Mouse (Mus musculus): ENCODE data around the gene Kif15. TPM values are rescaled to one million over a fixed set of nuclear protein-coding genes. Genes with fewer than 3 reads are reported as not detected.

Gene Kif15
- total and polyA plus RNA-seq, 2 experiments from 2014 or later = 13.8 to 30.0 TPM

DNA sequence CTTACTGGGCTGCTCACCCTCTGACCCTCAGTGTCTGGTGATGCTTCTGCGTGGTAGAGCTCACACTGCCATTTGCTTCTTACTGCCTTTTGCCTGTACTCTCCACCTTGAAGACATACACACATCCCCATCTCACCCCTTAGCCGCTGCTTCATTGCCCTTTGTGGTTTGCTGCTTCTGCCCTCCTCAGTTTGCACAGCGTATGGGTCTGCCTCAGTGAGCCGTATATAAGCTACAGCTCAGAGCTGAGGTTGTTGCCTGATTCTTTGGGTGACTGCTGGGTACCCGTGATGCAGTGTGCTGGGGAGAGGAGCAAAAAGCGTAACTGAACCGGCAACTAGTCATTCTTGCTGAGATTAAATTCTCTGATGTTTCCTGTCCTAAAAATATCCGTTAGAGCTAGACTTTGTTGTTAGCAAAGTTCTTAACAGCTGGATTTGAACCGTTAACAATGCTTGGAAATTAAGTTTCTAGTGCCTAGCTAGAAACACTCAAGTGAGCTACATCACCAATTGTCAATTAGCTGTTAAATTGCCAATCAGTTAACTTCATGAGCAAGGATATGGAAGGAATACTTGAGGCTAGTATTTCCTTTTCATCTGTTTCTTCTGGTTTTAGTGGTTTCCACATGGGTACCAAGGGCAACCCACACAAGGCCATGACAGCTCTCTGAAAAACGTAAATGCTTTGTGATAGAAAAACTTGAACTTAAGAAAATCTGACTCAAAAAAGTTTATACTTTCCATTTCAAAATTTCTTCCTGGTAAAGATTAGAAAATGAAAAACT is 47.8 kb downstream of the Kif15 start:
- H3K4me2 ChIP-seq (ENCODE audit: low read depth, low read length) = no peak overlapping the region
- ATAC-seq (no peak), DNase-seq (ENCODE audit: low spot score) (no peak)
- H3K27ac ChIP-seq = no peak overlapping the region
- H3K4me1 ChIP-seq (ENCODE audit: insufficient read depth, low read length) = no peaks in the 10 kb centered on the region
- 93% methylated on average over 10 of the region's 10 CpGs for WGBS
- TF ChIP-seq CTCF (IDR thresholded peaks at IDR 0.05; ENCODE audit: low read depth) = no peak
- H3K4me3 ChIP-seq (ENCODE audit: low read length) = no peak overlapping the region
- no peaks in the 10 kb centered on the region for H3K36me3 ChIP-seq (ENCODE audit: insufficient read depth, low read length)
- H3K27me3 ChIP-seq (ENCODE audit: insufficient read depth, low read length) = no peaks in the 10 kb centered on the region
- H3K9me3 ChIP-seq (ENCODE audit: low read length) = no peaks in the 10 kb centered on the region
- H3K9ac ChIP-seq (replicated peaks; ENCODE audit: low read length) = no peak overlapping the region

DNA sequence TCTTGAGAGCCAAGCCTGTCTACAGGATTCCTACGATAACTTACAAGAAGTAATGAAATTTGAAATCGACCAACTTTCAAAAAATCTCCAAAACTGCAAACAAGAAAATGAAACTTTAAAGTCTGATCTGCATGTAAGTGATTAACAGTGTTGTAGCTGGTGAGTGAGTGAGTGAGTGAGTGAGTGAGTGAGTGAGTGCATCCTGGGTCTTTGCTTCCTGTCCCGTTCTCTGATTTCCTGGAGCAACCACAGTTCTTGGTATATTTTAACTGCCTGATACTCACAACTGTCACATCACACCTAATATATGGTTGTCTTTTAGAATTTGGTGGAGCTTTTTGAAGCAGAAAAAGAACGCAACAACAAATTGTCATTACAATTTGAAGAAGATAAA is 48.3 kb downstream of the Kif15 start:
- Histone ChIP-seq H3K27ac (no peak overlapping the region), H3K36me3 (ENCODE audit: insufficient read depth, low read length) (no peaks in the 10 kb centered on the region), H3K9ac (replicated peaks; ENCODE audit: low read length) (no peak overlapping the region), H3K9me3 (ENCODE audit: low read length) (no peaks in the 10 kb centered on the region), H3K4me1 (ENCODE audit: insufficient read depth, low read length) (no peaks in the 10 kb centered on the region), H3K27me3 (ENCODE audit: insufficient read depth, low read length) (no peaks in the 10 kb centered on the region), H3K4me2 (ENCODE audit: low read depth, low read length) (no peak overlapping the region), H3K4me3 (ENCODE audit: low read length) (no peak overlapping the region)
- DNase-seq (ENCODE audit: low spot score) = no peak
- no peak for TF ChIP-seq CTCF (IDR thresholded peaks at IDR 0.05; ENCODE audit: low read depth)
- WGBS = 98% methylated on average over 4 of the region's 4 CpGs
- no peak for ATAC-seq

DNA sequence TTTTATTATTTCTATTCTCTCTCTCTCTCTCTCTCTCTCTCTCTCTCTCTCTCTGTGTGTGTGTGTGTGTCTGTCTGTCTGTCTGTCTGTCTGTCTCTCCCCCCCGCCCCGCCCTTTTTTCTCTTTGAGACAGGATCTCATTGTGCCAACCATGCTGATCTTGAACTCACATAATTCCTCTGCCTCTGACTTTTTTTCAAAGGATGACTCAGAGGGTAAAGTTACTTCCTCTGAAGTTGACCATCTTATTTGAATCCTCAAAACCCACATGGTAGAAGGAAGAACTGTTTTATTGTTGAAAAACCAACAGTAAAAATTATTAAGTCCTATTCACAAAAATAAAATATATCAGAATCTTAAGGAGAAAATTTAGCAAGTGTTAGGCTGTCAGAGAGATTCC is 53.9 kb downstream of the Kif15 start:
- H3K4me1 ChIP-seq (ENCODE audit: insufficient read depth, low read length) = no peaks in the 10 kb centered on the region
- ATAC-seq (no peak), DNase-seq (ENCODE audit: low spot score) (no peak)
- H3K27me3 ChIP-seq (ENCODE audit: insufficient read depth, low read length) = no peaks in the 10 kb centered on the region
- WGBS = 100% methylated on average over 2 of the region's 2 CpGs
- no peak for TF ChIP-seq CTCF (IDR thresholded peaks at IDR 0.05; ENCODE audit: low read depth)
- H3K4me2 ChIP-seq (ENCODE audit: low read depth, low read length) = no peak overlapping the region
- no peaks in the 10 kb centered on the region; the same call in 1 of the 2 replicates for H3K36me3 ChIP-seq (ENCODE audit: insufficient read depth, low read length)
- H3K9ac ChIP-seq (replicated peaks; ENCODE audit: low read length) = no peak overlapping the region
- no peaks in the 10 kb centered on the region for H3K9me3 ChIP-seq (ENCODE audit: low read length)
- no peak overlapping the region for H3K27ac ChIP-seq
- H3K4me3 ChIP-seq (ENCODE audit: low read length) = no peak overlapping the region

DNA sequence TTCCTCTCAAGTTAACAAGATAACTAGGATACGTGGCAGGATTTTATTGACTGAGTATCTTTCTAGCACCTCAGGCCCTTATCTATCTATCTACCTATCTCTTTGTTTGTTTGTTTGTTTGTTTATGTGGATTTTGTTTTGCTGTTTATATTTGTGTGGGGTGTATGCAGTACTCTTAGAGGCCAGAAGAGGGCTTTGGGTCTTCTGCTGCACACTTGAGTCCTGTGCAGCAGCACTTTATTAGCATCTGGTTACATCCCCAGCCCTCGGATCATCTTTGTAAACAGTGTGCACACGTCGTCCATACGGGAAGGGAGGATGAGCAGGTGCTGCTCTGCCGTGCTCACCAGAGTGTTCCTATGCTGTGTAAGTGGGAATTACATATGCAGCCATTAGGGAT is 55.2 kb downstream of the Kif15 start:
- WGBS = 70% methylated on average over 6 of the region's 6 CpGs

DNA sequence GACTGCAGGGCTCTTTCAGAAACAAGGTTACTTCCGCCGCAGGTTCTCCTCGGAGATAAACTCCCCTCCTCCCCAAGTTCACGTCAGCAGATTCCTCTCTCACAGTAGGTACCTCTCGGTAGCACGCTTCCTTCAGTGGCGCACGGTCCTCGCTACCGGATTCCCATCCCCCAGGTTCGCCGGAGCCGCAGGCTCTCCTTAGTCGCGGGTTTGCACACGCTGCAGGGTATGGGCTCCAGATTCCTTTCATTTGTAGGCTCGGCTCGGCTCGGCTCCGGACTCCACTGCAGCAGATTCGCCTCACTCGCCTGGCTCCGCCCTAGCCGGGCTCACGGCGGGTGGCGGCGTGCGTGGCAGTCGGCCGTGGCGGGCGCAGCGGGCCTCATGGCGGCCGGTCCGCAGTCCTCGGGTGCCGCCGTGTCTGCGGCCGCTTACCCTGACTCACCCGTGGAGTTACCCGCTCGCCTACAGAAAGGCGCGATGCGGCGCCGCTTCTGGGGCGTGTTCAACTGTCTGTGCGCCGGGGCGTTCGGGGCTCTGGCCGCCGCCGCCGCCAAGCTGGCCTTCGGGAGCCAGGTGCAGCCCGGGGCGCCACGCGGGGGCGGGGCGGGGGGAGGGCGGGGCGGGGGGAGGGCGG is 70.3 kb downstream of the Kif15 start, which contains the start of gene Tmem42:
TSS of gene Tmem42 (plus strand) at position 332 of the 637 bp plus-strand sequence.
- TF ChIP-seq CTCF (IDR thresholded peaks at IDR 0.05; ENCODE audit: low read depth) = no peak
- DNase-seq (ENCODE audit: low spot score) = peak; percentile 90
- Histone ChIP-seq H3K36me3 (ENCODE audit: insufficient read depth, low read length) (no peaks in the 10 kb centered on the region), H3K9ac (replicated peaks; ENCODE audit: low read length) (peak within 1 kb of the TSS; percentile 79), H3K4me3 (ENCODE audit: low read length) (peak within 1 kb of the TSS; percentile 77), H3K27ac (peak within 1 kb of the TSS; percentile 85), H3K4me2 (ENCODE audit: low read depth, low read length) (peak within 1 kb of the TSS; percentile 87), H3K27me3 (ENCODE audit: insufficient read depth, low read length) (no peaks in the 10 kb centered on the region), H3K4me1 (ENCODE audit: insufficient read depth, low read length) (peaks cover 6% of the 10 kb centered on the region), H3K9me3 (ENCODE audit: low read length) (no peaks in the 10 kb centered on the region)
- ATAC-seq = peak; percentile 96
- WGBS = under 1% methylated on average over 46 of the region's 69 CpGs

More for the DNA sequence above, 55.2 kb downstream of the Kif15 start:
- no peak overlapping the region for H3K27ac ChIP-seq
- H3K9ac ChIP-seq (replicated peaks; ENCODE audit: low read length) = no peak overlapping the region
- no peaks in the 10 kb centered on the region for H3K27me3 ChIP-seq (ENCODE audit: insufficient read depth, low read length)
- no peak overlapping the region for H3K4me3 ChIP-seq (ENCODE audit: low read length)
- no peaks in the 10 kb centered on the region; the same call in 1 of the 2 replicates for H3K36me3 ChIP-seq (ENCODE audit: insufficient read depth, low read length)
- peak; percentile 23 for DNase-seq (ENCODE audit: low spot score)
- no peak overlapping the region for H3K4me2 ChIP-seq (ENCODE audit: low read depth, low read length)
- no peaks in the 10 kb centered on the region for H3K9me3 ChIP-seq (ENCODE audit: low read length)
- peak; percentile 67 for TF ChIP-seq CTCF (IDR thresholded peaks at IDR 0.05; ENCODE audit: low read depth)
- no peak for ATAC-seq
- H3K4me1 ChIP-seq (ENCODE audit: insufficient read depth, low read length) = no peaks in the 10 kb centered on the region

DNA sequence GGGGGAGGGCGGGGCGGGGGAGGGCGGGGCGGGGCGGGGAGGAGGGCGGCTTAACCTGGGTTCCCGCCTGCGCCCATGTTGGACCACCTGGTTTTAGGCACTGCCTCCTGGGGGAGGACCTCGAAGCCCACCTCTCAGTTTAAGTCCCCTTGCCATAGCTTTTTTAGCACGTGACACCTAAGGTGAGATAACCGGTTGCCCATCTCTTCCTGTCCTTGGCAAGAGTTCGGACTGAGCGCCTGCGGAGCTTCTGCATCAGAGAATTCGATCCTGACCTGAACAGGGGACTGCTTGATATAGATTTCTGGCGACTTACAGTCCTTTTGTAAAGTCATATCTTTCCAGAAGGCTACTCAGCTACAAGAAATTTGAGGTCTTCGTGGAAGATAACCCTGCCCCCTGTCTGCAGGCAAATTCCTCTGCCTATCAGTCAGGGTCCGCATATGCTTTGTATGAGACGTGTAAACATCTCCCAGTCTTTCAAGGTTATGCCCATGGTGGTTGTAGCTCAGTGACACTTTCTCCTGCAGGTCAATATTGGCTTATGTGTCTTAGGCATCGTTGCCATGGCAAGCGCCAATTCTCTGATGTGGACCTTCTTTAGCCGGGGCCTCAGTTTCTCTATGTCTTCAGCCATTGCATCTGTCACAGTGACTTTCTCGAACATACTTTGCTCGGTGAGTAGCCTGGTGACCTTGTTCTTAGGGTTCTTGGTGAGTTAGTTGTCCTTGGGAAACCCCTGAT is 71.0 kb downstream of the Kif15 start:
- no peaks in the 10 kb centered on the region for H3K27me3 ChIP-seq (ENCODE audit: insufficient read depth, low read length)
- peak overlapping the region; percentile 77 for H3K4me3 ChIP-seq (ENCODE audit: low read length)
- peak overlapping the region; percentile 79; the same call in 1 of the 2 replicates for H3K9ac ChIP-seq (replicated peaks; ENCODE audit: low read length)
- H3K27ac ChIP-seq = peak overlapping the region; percentile 85
- H3K4me2 ChIP-seq (ENCODE audit: low read depth, low read length) = peak overlapping the region; percentile 87
- peaks cover 6% of the 10 kb centered on the region for H3K4me1 ChIP-seq (ENCODE audit: insufficient read depth, low read length)
- DNase-seq (ENCODE audit: low spot score) (peak; percentile 25), ATAC-seq (no peak)
- peak; percentile 41; the same call in 1 of the 2 replicates for TF ChIP-seq CTCF (IDR thresholded peaks at IDR 0.05; ENCODE audit: low read depth)
- WGBS = 36% methylated on average over 19 of the region's 24 CpGs
- H3K9me3 ChIP-seq (ENCODE audit: low read length) = no peaks in the 10 kb centered on the region
- H3K36me3 ChIP-seq (ENCODE audit: insufficient read depth, low read length) = no peaks in the 10 kb centered on the region

All from hindbrain, postnatal 0 days (tissue).